Mouse (Mus musculus) thymus, postnatal 4 days (tissue): ENCODE measurements around the gene Des.

Experiments used
- DNase-seq: peaks from one replicate; pipeline ENCODE4 v3.0.0; 2021

Gene Des

DNA sequence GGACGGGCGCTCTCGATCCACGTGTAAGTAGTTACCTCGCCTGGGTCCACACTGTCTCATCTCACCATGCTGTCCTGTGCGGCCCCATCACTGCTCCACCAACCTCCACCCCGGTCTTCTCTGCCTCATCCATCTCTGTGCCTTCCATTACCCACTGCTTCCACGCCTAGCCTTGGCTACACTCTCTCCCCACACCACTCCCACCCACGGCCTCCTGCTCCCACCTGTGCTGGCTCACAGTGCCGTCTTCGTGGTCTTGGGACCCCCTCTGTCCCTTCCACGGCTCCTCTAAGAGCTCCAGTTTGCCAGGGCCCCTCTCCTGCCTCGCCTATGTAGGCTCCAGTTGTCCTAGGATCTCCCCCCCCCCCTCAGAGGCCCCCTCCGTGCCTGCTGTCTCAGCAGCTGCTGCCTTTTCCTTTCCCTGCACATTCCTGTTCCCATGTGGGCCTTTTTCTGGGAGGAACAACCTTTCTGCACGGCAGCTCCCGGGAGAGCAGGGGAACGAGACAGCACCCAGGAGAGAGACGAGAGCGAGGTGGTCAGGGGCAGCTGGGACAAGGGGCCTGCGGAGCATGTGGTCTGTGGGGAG is 25.1 kb downstream of the Des start:
- no peak for DNase-seq

GRCm38 (mm10) chr1:75386149-75386548 is 26.0 kb downstream of the Des start:
- no peak for DNase-seq

DNA sequence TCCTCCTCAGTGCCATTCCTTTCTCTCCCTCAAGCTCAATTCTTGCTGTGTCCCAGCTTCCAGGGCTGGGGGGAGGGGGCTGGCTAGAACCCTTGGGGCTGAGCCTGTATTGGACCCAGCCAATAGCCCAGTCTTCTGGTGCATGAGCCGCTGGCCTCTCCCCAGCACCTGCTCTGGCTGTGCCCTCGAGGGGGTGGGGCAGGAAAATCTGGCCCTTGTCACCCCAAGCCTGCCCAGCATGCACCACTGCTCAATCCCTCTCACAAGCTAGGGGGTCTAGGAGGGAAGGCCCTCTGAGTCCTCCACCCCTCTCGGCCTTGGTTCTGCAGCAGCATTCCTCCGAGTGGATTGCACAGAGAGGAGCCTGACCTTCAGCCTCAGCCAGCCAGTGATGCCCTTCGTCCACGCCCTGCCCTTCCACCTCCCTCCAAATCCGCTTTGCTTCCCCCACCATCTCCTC is 27.4 kb downstream of the Des start:
- DNase-seq = no peak

DNA sequence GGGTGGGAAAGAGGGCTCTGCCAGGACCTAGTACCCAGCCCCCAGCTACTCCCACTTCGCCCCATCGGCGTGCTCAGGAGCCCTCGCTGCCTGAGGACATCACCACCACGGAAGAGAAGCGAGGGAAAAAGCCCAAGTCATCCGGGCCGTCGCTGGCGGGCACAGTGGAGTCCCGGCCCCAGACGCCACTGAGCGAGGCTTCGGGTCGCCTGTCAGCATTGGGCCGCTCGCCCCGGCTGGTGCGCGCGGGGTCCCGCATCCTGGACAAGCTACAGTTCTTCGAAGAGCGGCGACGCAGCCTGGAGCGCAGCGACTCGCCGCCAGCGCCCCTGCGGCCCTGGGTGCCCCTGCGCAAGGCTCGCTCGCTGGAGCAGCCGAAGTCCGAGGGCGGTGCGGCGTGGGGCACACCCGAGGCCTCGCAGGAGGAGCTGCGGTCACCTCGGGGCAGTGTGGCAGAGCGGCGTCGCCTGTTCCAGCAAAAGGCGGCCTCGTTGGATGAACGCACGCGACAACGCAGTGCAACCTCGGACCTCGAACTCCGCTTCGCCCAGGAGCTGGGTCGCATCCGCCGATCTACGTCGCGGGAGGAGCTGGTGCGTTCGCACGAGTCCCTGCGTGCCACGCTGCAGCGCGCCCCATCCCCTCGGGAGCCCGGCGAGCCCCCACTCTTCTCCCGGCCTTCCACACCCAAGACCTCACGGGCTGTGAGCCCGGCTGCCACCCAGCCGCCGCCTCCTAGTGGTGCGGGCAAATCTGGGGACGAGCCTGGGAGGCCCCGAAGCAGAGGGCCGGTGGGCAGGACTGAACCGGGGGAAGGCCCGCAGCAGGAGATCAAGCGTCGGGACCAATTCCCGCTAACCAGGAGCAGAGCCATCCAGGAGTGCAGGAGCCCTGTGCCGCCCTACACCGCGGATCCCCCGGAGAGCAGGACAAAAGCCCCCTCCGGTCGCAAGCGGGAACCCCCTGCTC is 28.1 kb downstream of the Des start:
- peak; percentile 15 for DNase-seq

DNA sequence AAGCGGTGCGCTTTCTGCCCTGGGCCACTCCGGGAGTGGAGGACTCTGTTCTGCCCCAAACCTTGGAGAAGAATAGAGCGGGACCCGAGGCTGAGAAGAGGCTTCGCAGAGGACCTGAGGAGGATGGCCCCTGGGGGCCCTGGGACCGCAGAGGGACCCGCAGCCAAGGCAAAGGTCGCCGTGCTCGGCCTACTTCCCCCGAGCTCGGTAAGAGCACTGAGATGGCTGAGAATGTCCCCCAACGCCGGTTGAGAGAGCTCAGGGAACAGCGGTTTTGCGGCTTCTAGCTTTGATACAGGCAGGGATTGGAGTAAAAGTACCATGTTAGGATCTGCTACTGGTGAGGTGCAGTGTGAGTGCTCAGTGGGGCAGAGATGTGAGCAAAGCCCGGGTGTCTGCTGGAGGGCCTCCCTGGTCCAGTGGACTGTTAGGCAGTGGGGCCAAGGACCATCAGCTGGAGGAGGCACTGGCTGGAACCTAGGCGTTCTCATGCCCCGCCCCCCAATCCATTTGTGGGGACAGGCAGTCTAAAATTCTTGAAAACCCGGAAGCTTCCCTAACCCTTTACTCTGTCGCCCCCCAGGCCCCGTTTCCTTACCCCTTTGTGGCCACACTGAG is 28.9 kb downstream of the Des start:
- DNase-seq = no peak

- no peak for DNase-seq
These were observed 33.0 kb downstream of the Des start for GRCm38 (mm10) chr1:75393139-75393538.

GRCm38 (mm10) chr1:75393846-75394245 is 33.7 kb downstream of the Des start:
- DNase-seq = no peak

DNA sequence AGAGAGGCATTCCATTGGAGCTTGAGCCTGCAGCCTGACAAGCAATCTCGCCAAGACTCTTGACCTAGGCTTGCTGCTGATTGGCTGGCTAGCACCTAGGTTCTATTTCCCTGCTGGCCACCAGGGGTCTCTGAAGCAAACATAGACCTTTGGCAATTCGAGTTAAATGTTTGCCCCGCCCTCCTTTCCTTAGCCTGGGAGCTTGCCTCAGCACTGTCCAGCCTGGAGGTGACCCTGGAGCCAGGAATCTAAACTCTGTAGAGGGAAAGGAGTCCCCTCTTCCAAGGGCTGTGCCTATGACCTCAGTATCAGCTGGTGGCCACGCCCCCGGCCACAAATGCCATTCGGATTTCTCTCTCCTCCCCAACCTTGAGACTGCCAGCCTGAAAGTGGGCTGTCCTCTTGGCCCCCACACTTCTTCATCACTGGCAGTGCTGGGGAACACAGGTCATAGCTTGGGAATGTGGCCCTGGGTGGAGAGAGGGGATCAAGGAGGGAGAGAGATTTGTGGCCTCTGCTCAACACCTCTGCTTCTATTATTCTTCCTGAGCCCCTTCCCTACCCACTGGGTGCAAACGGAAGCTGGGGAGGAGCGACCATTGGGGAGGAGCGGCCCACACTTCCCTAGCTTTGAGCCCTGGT is 38.8 kb downstream of the Des start:
- DNase-seq = peak; percentile 72

- no peak for DNase-seq
These were observed 39.8 kb downstream of the Des start for GRCm38 (mm10) chr1:75399755-75400492.

GRCm38 (mm10) chr1:75400493-75401115 is 40.5 kb downstream of the Des start:
- no peak for DNase-seq

DNA sequence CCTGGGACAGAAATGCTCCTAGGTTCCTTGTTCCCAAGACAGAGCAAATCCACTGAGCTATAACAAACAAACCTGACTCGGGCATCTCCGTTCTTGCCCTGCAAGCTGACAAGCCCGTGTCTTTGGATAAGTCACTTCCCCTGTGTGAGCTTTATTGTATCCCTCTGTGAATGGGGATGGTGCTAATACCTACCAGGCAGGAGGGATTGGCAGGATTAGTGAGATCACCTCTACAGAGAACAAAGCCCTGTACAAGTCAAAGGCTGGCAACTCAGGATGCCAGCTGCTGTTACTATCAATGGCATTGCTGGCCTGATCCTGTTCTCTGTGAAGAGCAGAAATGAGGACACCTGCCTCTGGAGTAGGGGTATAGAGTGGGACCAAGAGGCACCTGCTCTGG is 45.4 kb downstream of the Des start:
- no peak for DNase-seq

GRCm38 (mm10) chr1:75406173-75406572 is 46.0 kb downstream of the Des start:
- DNase-seq = no peak

GRCm38 (mm10) chr1:75407056-75407455 is 46.9 kb downstream of the Des start:
- no peak for DNase-seq

DNA sequence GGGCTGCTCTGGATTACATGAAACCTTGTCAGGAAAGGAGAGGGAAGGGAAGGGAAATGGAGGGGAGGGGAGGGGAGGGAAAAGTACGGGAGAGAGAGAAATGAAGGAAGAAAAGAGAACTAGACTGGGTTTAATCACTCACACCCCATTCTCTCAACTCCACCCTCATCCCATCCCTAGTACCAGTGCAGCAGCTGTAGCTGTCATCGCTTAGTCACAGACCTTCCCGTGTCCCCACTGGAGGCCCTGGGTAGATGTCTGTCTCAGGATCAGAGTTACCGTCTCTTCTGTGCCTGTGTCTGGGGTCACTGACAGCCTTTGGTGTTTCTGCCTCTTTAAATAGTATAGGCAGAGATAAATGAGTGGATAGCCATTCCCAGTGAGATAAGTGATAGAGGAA is 48.1 kb downstream of the Des start:
- no peak for DNase-seq

DNA sequence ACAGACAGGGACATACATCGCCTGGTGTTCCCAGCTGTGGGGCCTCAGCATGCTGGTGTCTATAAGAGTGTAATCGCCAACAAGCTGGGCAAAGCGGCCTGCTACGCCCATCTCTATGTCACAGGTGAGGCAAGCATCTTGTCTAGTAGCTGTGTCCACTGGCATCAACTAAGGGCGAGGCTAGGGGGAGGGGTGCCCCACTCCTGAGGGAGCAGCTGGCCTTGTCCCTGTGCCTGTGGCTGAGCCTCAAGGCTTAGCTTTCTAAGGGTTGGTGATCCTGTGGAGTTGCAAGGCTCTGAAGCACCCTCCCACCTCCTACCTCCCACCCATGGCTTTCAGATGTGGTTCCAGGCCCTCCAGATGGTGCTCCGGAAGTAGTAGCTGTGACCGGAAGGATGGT is 49.8 kb downstream of the Des start:
- DNase-seq = no peak

DNA sequence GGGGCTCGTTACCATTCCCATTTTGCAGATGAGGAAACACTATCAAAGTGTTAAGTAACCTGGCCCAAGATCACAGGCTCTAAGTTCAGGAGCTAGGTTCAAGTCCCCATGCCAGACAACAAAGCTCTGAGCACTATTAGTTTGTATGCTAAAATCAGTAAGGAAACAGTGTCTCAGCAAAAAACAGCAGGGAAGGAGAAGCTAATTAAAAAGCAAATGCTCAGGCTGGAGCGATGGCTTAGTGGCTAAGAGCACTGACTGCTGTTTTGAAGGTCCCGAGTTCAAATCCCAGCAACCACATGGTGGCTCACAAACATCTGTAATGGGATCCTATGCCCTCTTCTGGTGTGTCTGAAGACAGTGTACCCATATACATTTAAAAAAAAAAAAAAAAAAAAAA is 52.1 kb downstream of the Des start:
- DNase-seq = no peak

DNA sequence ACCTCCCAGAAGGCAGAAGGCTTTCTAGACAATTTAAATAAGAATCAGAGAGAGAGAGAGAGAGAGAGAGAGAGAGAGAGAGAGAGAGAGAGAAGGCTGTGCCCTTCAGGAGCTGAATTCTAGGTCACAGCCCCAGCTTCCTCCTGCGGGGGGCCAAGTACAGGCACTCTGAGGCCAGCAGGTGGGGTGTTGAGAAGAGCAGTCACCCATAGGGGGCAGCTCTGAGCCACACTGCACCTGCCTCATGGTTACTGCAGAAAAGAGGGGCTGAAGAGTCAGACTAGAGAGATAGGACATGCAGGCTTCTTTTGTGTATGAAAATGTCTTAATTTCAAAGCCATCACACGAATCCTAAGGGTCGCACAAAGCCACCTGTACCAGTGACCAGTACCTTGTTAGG is 53.6 kb downstream of the Des start:
- peak; percentile 85 for DNase-seq
